ENCODE assay signal across 8 mouse cellular contexts in genomic region chr1:52301266-52301665, GRCm38 (mm10).
DNase-seq lines count a peak whose midpoint lies in the region; ATAC-seq lines count a peak whose summit lies in the region.

No protein-coding gene starts in this region.

- ATAC-seq in megakaryocyte, adult 5-6 weeks (ENCODE audit: poor library complexity, severe bottlenecking): peak; percentile 53; the same call in 1 of the 2 replicates

- DNase-seq in heart, adult 18-20 months: peak; percentile 14 to 57
- DNase-seq in heart, postnatal 25 days (ENCODE audit: low spot score): no peak
- peak; percentile 40 for DNase-seq in right cerebral cortex, postnatal 4 days
- DNase-seq in right cerebral cortex, postnatal 36 days (ENCODE audit: low spot score in 2 of 2): no peak
- peak; percentile 37 for DNase-seq in brain, adult 2 months (ENCODE audit: low read depth, low spot score)
- DNase-seq in gastrocnemius, adult 8-10 months (ENCODE audit: low spot score in 2 of 2): no peak
- DNase-seq in urinary bladder, postnatal 10 days (ENCODE audit: low spot score): no peak

- intact Hi-C loops in heart, postnatal 25 days (cut with DNase I): no loop called here

Comparison
In these comparisons a context has a peak if more than half of its experiments do, and no peak if none do; other contexts are left out.
1. DNase-seq: peak in heart, adult 18-20 months (2 of 2), right cerebral cortex, postnatal 4 days (single experiment) and brain, adult 2 months (single experiment); none in heart, postnatal 25 days (single experiment), right cerebral cortex, postnatal 36 days (0 of 2), gastrocnemius, adult 8-10 months (0 of 2) and urinary bladder, postnatal 10 days (single experiment).